Mouse (Mus musculus) cortical plate, adult 2 months (tissue): Measurements from ENCODE around the gene Gm12185.

Experiments used
- CTCF ChIP-seq: fragments of 200-500 bp; IDR thresholded peaks from 2 replicates; pipeline ENCODE4 v1.5.1; 2011; ENCODE audit warnings: mild to moderate bottlenecking, control low read depth, low read length; ENCODE audit not compliant: insufficient read depth; ENCODE audit errors: extremely low read depth
- POLR2A ChIP-seq: fragments of 200-500 bp; IDR thresholded peaks from 2 replicates; pipeline ENCODE4 v1.6.1; 2011; ENCODE audit warnings: mild to moderate bottlenecking, low read length, control low read depth; ENCODE audit not compliant: insufficient read depth; ENCODE audit errors: extremely low read depth

DNA sequence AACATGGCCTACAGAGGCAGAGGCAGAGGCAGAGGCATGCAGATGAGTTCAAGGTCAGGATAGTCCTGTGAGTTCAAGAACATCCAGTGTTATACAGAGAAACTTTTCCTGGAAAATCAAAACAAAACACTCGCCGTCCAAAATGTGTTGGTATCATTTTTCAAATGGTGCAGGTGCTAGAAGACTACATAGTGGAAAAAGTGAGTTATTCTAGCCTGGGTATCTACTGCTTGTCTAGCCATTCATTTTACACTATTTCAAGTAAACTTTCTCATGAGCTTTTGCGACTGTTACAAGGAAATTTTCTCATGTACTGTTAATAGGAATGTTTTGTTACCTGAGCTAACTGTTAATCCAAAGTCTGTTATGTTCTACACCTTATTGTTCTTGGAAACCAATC lies 73.6 kb downstream of the Gm12185 start:
- TF ChIP-seq POLR2A (no peak), CTCF (no peak)
